Mouse (Mus musculus) leukemia stem cell, adult 10-12 weeks (primary cell): ENCODE results near the gene Itsn1. TPM values are rescaled to one million over a fixed set of nuclear protein-coding genes. Genes with fewer than 3 reads are reported as not detected.

Experiments used
- polyA plus RNA-seq: library from polyadenylated mRNA; stranded (reverse); fragments of >175 nt; gene quantifications from 2 replicates; pipeline ENCODE4 v1.2.3, GENCODE M21; 2012; ENCODE audit warnings: low replicate concordance

The Itsn1 gene
- 24.1 and 41.3 TPM in 2 replicates for polyA plus RNA-seq

GRCm38 (mm10) chr16:91729066-91729482, at the start of gene Itsn1:
Itsn1 (plus strand) TSS chr16:91729281.

GRCm38 (mm10) chr16:91688619-91689334, 40.3 kb upstream of the Itsn1 start, which contains the start of gene Donson:
Donson (minus strand) TSS chr16:91688770.

GRCm38 (mm10) chr16:91728123-91729065, 687 bp upstream of the Itsn1 start, which contains the start of gene Cryzl1:
Cryzl1 (minus strand) TSS chr16:91728975.

Other genes with a start within 250 kb of the Itsn1 start
- 5.5 and 6.8 TPM in 2 replicates for gene Ifnar1, start 244.0 kb upstream of the Itsn1 start, polyA plus RNA-seq
- gene Ifngr2, start 182.2 kb upstream of the Itsn1 start, polyA plus RNA-seq = 21.4 and 46.2 TPM in 2 replicates
- 0.30 and 1.6 TPM in 2 replicates for gene Tmem50b, start 131.5 kb upstream of the Itsn1 start, polyA plus RNA-seq
- gene Dnajc28, start 110.3 kb upstream of the Itsn1 start, polyA plus RNA-seq = 0.97 and 1.1 TPM in 2 replicates
- 151 and 211 TPM in 2 replicates for gene Gart, start 82.3 kb upstream of the Itsn1 start, polyA plus RNA-seq
- gene Son, start 81.8 kb upstream of the Itsn1 start, polyA plus RNA-seq = 41.8 and 57.8 TPM in 2 replicates
- gene Donson, start 40.5 kb upstream of the Itsn1 start, polyA plus RNA-seq = 75.3 and 84.4 TPM in 2 replicates
- gene Cryzl1, start 306 bp upstream of the Itsn1 start, polyA plus RNA-seq = 1.1 and 2.3 TPM in 2 replicates